Mouse (Mus musculus) neural tube, embryonic 12.5 days (tissue): ENCODE measurements around the gene Snn. TPM values are rescaled to one million over a fixed set of nuclear protein-coding genes. Genes with fewer than 3 reads are reported as not detected.

ENCODE experiments used
- ATAC-seq: fragments of 200-750 bp; cut with Nextera tagmentation; 2 replicates; pipeline ENCODE4 v1.8.0; 2017; ENCODE audit warnings: low read depth, mild to moderate bottlenecking, moderate TSS enrichment, moderate library complexity; ENCODE audit not compliant: low FRiP score
- H3K27ac ChIP-seq: fragments of 300-500 bp; sonication (generic); 2 replicates; pipeline ENCODE4 v1.5.1; 2016
- H3K27me3 ChIP-seq: fragments of 300-500 bp; sonication (generic); replicated peaks from 2 replicates; pipeline ENCODE4 v1.6.1; 2016; ENCODE audit warnings: mild to moderate bottlenecking
- H3K36me3 ChIP-seq: fragments of 300-500 bp; sonication (generic); 2 replicates; pipeline ENCODE4 v1.6.1; 2016; ENCODE audit warnings: mild to moderate bottlenecking
- H3K4me1 ChIP-seq: fragments of 300-500 bp; sonication (generic); 2 replicates; pipeline ENCODE4 v1.6.1; 2016
- H3K4me2 ChIP-seq: fragments of 300-500 bp; sonication (generic); replicated peaks from 2 replicates; pipeline ENCODE4 v1.6.1; 2016; ENCODE audit warnings: mild to moderate bottlenecking
- H3K4me3 ChIP-seq: fragments of 300-500 bp; sonication (generic); 2 replicates; pipeline ENCODE4 v1.5.1; 2016
- H3K9ac ChIP-seq: fragments of 300-500 bp; sonication (generic); 2 replicates; pipeline ENCODE4 v1.6.1; 2016; ENCODE audit warnings: mild to moderate bottlenecking
- H3K9me3 ChIP-seq: fragments of 300-500 bp; sonication (generic); 2 replicates; pipeline ENCODE4 v1.6.1; 2016; ENCODE audit warnings: mild to moderate bottlenecking
- WGBS: fragments of 180-500 bp; shearing (Covaris S2); methylation state at CpG from one replicate; pipeline ENCODE4 v1.1.7; 2016; 5-methylcytosine and 5-hydroxymethylcytosine counted together
- polyA plus RNA-seq: library from polyadenylated mRNA; unstranded; fragments of >200 nt; fragmentation: Nextera tagmentation; extraction: Ambion mirVana; gene quantifications from 2 replicates; pipeline ENCODE4 v1.2.1, GENCODE M21; 2016

The Snn gene
- polyA plus RNA-seq, 1 experiment from 2014 or later: 117 TPM

GRCm38 (mm10) chr16:11024841-11025240, 35.9 kb upstream of the Snn start:
- Histone ChIP-seq H3K36me3 (no peaks in the 10 kb centered on the region), H3K4me1 (peaks cover 3% of the 10 kb centered on the region; the same call in 1 of the 2 replicates), H3K9me3 (no peaks in the 10 kb centered on the region), H3K9ac (no peak overlapping the region), H3K4me3 (no peak overlapping the region), H3K27me3 (no peaks in the 10 kb centered on the region), H3K4me2 (no peak overlapping the region), H3K27ac (no peak overlapping the region)
- no peak for ATAC-seq
- WGBS: 76% methylated on average over 3 of the region's 3 CpGs

GRCm38 (mm10) chr16:11028206-11028605, 32.5 kb upstream of the Snn start:
- Histone ChIP-seq H3K9me3 (no peaks in the 10 kb centered on the region), H3K4me1 (no peaks in the 10 kb centered on the region), H3K9ac (no peak overlapping the region), H3K27ac (no peak overlapping the region), H3K4me3 (no peak overlapping the region), H3K4me2 (no peak overlapping the region), H3K36me3 (no peaks in the 10 kb centered on the region), H3K27me3 (no peaks in the 10 kb centered on the region)
- 80% methylated on average over 7 of the region's 7 CpGs for WGBS
- no peak for ATAC-seq

- H3K27ac ChIP-seq: no peak overlapping the region
- no peak overlapping the region for H3K9ac ChIP-seq
- H3K36me3 ChIP-seq: no peaks in the 10 kb centered on the region
- H3K4me2 ChIP-seq: no peak overlapping the region
- H3K9me3 ChIP-seq: no peaks in the 10 kb centered on the region
- ATAC-seq: no peak
- 73% methylated on average over 4 of the region's 4 CpGs for WGBS
- no peaks in the 10 kb centered on the region for H3K4me1 ChIP-seq
- H3K27me3 ChIP-seq: no peaks in the 10 kb centered on the region
- no peak overlapping the region for H3K4me3 ChIP-seq
Measured at GRCm38 (mm10) chr16:11030844-11031243, 29.9 kb upstream of the Snn start.

- no peaks in the 10 kb centered on the region for H3K36me3 ChIP-seq
- H3K9me3 ChIP-seq: no peaks in the 10 kb centered on the region
- no peaks in the 10 kb centered on the region for H3K4me1 ChIP-seq
- H3K9ac ChIP-seq: no peak overlapping the region
- H3K27me3 ChIP-seq: no peaks in the 10 kb centered on the region
- WGBS: 70% methylated on average over 3 of the region's 3 CpGs
- no peak for ATAC-seq
- no peak overlapping the region for H3K4me2 ChIP-seq
- H3K27ac ChIP-seq: no peak overlapping the region
- H3K4me3 ChIP-seq: no peak overlapping the region
Measured at GRCm38 (mm10) chr16:11031320-11031719, 29.4 kb upstream of the Snn start.

- no peaks in the 10 kb centered on the region for H3K9me3 ChIP-seq
- no peak overlapping the region for H3K4me3 ChIP-seq
- H3K4me1 ChIP-seq: no peaks in the 10 kb centered on the region
- no peaks in the 10 kb centered on the region for H3K27me3 ChIP-seq
- H3K36me3 ChIP-seq: no peaks in the 10 kb centered on the region
- no peak overlapping the region for H3K9ac ChIP-seq
- 0 out of 2 replicates have a peak, but pooled peaks have one; percentile 41 for ATAC-seq
- no peak overlapping the region for H3K27ac ChIP-seq
- no peak overlapping the region for H3K4me2 ChIP-seq
- WGBS: 0% methylated on average over 4 of the region's 4 CpGs
Measured at GRCm38 (mm10) chr16:11034193-11034803, 26.4 kb upstream of the Snn start.

- Histone ChIP-seq H3K36me3 (no peaks in the 10 kb centered on the region), H3K27me3 (no peaks in the 10 kb centered on the region), H3K4me1 (no peaks in the 10 kb centered on the region), H3K9me3 (no peaks in the 10 kb centered on the region), H3K4me2 (no peak overlapping the region), H3K27ac (no peak overlapping the region), H3K4me3 (no peak overlapping the region), H3K9ac (no peak overlapping the region)
- ATAC-seq: no peak
- WGBS: 86% methylated on average over 9 of the region's 9 CpGs
Measured at GRCm38 (mm10) chr16:11035273-11035672, 25.5 kb upstream of the Snn start.

- no peaks in the 10 kb centered on the region for H3K27me3 ChIP-seq
- ATAC-seq: peak; percentile 66
- WGBS: 23% methylated on average over 15 of the region's 15 CpGs
- no peak overlapping the region for H3K4me3 ChIP-seq
- H3K9ac ChIP-seq: no peak overlapping the region
- H3K27ac ChIP-seq: no peak overlapping the region
- no peaks in the 10 kb centered on the region for H3K36me3 ChIP-seq
- H3K4me1 ChIP-seq: no peaks in the 10 kb centered on the region
- 0 out of 2 replicates have a peak overlapping the region, but pooled peaks have one; percentile 3 for H3K4me2 ChIP-seq
- no peaks in the 10 kb centered on the region for H3K9me3 ChIP-seq
Measured at GRCm38 (mm10) chr16:11035790-11036431, 24.8 kb upstream of the Snn start.

- no peak overlapping the region for H3K27ac ChIP-seq
- H3K9ac ChIP-seq: no peak overlapping the region
- H3K4me1 ChIP-seq: no peaks in the 10 kb centered on the region
- H3K4me3 ChIP-seq: no peak overlapping the region
- H3K36me3 ChIP-seq: no peaks in the 10 kb centered on the region
- 0 out of 2 replicates have a peak, but pooled peaks have one; percentile 70 for ATAC-seq
- WGBS: 60% methylated on average over 2 of the region's 2 CpGs
- no peak overlapping the region for H3K4me2 ChIP-seq
- no peaks in the 10 kb centered on the region for H3K9me3 ChIP-seq
- no peaks in the 10 kb centered on the region for H3K27me3 ChIP-seq
Measured at GRCm38 (mm10) chr16:11040603-11041002, 20.1 kb upstream of the Snn start.

GRCm38 (mm10) chr16:11043239-11043638, 17.5 kb upstream of the Snn start:
- Histone ChIP-seq H3K4me3 (no peak overlapping the region), H3K36me3 (no peaks in the 10 kb centered on the region), H3K9ac (no peak overlapping the region), H3K27me3 (no peaks in the 10 kb centered on the region), H3K4me1 (no peaks in the 10 kb centered on the region), H3K9me3 (no peaks in the 10 kb centered on the region), H3K27ac (no peak overlapping the region), H3K4me2 (no peak overlapping the region)
- ATAC-seq: no peak
- 88% methylated on average over 5 of the region's 5 CpGs for WGBS

GRCm38 (mm10) chr16:11046437-11046836, 14.3 kb upstream of the Snn start:
- Histone ChIP-seq H3K4me2 (no peak overlapping the region), H3K4me3 (no peak overlapping the region), H3K4me1 (no peaks in the 10 kb centered on the region), H3K27ac (no peak overlapping the region), H3K36me3 (no peaks in the 10 kb centered on the region), H3K9ac (no peak overlapping the region), H3K27me3 (no peaks in the 10 kb centered on the region), H3K9me3 (no peaks in the 10 kb centered on the region)
- 80% methylated on average over 7 of the region's 7 CpGs for WGBS
- ATAC-seq: no peak

- Histone ChIP-seq H3K36me3 (no peaks in the 10 kb centered on the region), H3K9me3 (no peaks in the 10 kb centered on the region), H3K4me2 (no peak overlapping the region), H3K9ac (no peak overlapping the region), H3K27me3 (no peaks in the 10 kb centered on the region), H3K4me3 (no peak overlapping the region), H3K27ac (no peak overlapping the region), H3K4me1 (no peaks in the 10 kb centered on the region)
- no peak for ATAC-seq
- WGBS: 87% methylated on average over 7 of the region's 7 CpGs
Measured at GRCm38 (mm10) chr16:11047130-11047529, 13.6 kb upstream of the Snn start.

- H3K4me2 ChIP-seq: no peak overlapping the region
- WGBS: 84% methylated on average over 2 of the region's 2 CpGs
- no peaks in the 10 kb centered on the region for H3K9me3 ChIP-seq
- H3K36me3 ChIP-seq: no peaks in the 10 kb centered on the region
- no peaks in the 10 kb centered on the region for H3K27me3 ChIP-seq
- no peak overlapping the region for H3K27ac ChIP-seq
- H3K4me1 ChIP-seq: no peaks in the 10 kb centered on the region
- ATAC-seq: no peak
- no peak overlapping the region for H3K4me3 ChIP-seq
- H3K9ac ChIP-seq: no peak overlapping the region
Measured at GRCm38 (mm10) chr16:11050226-11050625, 10.5 kb upstream of the Snn start.

- Histone ChIP-seq H3K27ac (no peak overlapping the region), H3K4me1 (no peaks in the 10 kb centered on the region; the same call in 1 of the 2 replicates), H3K9me3 (no peaks in the 10 kb centered on the region), H3K4me3 (no peak overlapping the region), H3K9ac (no peak overlapping the region), H3K4me2 (no peak overlapping the region), H3K27me3 (no peaks in the 10 kb centered on the region), H3K36me3 (no peaks in the 10 kb centered on the region)
- ATAC-seq: no peak
- WGBS: 93% methylated on average over 11 of the region's 11 CpGs
Measured at GRCm38 (mm10) chr16:11051134-11051533, 9.6 kb upstream of the Snn start.
